Mouse (Mus musculus) bone marrow, adult 2 months (tissue): ENCODE results near the gene Vars2.

ENCODE experiments used
- CTCF ChIP-seq: fragments of 200-500 bp; IDR thresholded peaks from 2 replicates; pipeline ENCODE4 v1.5.1; 2011; ENCODE audit warnings: low read length, control low read depth; ENCODE audit not compliant: control insufficient read depth, insufficient read depth
- POLR2A ChIP-seq: fragments of 200-500 bp; IDR thresholded peaks from 2 replicates; pipeline ENCODE4 v1.6.1; 2011; ENCODE audit warnings: low read depth, mild to moderate bottlenecking, control low read depth, low read length, borderline replicate concordance; ENCODE audit not compliant: control insufficient read depth

DNA sequence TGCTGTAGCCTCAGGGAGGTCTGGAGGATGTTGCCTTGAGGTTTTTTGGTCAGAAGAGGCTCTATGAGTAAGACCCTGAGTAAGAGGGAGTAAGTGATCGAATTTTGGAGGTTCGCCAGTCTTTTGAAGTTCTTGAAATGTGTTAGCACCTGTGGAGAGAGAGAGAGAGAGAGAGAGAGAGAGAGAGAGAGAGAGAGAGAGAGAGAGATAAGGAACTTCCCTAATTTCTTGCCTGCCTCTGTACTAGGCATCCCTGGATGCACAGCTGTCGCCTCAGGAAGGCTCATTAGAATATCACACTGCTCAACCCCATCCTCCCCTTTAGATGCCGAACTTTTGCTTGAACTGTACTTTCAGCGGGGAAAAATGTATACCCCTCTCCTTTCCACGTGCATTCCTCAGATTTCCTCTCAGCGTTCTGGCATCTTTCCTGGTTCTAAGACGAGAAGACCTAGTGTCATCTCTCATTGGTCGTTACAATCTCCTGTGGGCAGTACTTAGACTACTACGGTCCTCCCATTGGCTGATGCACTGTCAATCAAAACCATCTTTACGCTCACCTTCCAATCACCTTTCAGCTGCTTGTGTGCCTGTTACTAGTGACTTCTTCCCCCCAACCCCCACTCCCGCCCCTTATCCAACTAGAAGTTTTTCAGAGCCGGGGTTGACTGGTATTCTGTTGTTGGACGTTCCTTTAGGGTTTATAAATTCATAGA, 28.8 kb downstream of the Vars2 start:
- no peak for TF ChIP-seq CTCF
- TF ChIP-seq POLR2A, result no peak
